18 mouse cellular contexts compared by ENCODE assay signal in the genomic region with DNA sequence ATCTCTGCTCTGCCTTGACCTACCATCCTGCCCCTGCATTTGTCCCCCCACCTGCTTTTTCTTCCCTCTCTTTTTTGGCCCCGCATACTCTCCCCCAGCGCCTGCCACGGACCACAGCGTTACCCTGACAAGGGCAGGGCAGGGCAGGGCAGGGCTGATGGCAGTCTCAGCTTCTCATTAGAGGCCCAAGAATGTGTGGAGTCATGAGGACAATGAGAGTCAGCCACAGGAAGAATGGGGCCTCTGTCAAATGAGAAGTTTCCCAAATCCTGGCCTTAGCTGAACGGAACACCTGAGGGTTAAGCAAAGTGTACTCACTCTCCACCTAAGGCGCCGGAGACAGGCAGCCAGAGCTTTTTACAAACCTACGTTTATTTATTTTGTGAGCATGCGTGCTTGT. TPM values are rescaled to one million over a fixed set of nuclear protein-coding genes. Genes with fewer than 3 reads are reported as not detected.
A peak's percentile ranks its signal among the peaks of the same experiment; 100 is the strongest.
DNase-seq lines count a peak whose midpoint lies in the region; ATAC-seq and TF ChIP-seq lines count a peak whose summit lies in the region.
"Had no signal": no experiment of that assay in that cellular context is flagged by ENCODE, and none has a peak within 500 bp of the region (broad histone marks: within the 10 kb centered on the region; RNA-seq: fewer than 3 reads in every experiment).

No protein-coding gene starts in this region.

- H3K4me2 ChIP-seq in heart, postnatal 0 days (ENCODE audit: low read depth, low read length), result no peak overlapping the region
- H3K4me2 ChIP-seq in forebrain, embryonic 14.5 days (ENCODE audit: low read length), result peak overlapping the region; percentile 59
- H3K4me2 ChIP-seq in midbrain, embryonic 13.5 days (replicated peaks), result peak overlapping the region; percentile 90
- H3K4me2 ChIP-seq: embryonic facial prominence, embryonic 12.5 days had no signal

- peaks cover 7% of the 10 kb centered on the region; the same call in 1 of the 2 replicates for H3K4me1 ChIP-seq in heart, postnatal 0 days (ENCODE audit: control insufficient read depth, insufficient read depth)
- peaks cover 20% of the 10 kb centered on the region for H3K4me1 ChIP-seq in ES-Bruce4 (ENCODE audit: control insufficient read depth, insufficient read depth, low read length)
- peaks cover 76% of the 10 kb centered on the region for H3K4me1 ChIP-seq in forebrain, embryonic 14.5 days (ENCODE audit: control insufficient read depth, insufficient read depth, low read length)
- H3K4me1 ChIP-seq in midbrain, embryonic 13.5 days (replicated peaks), result peaks cover 83% of the 10 kb centered on the region

- no peak for TF ChIP-seq POLR2A in ES-Bruce4 (IDR thresholded peaks at IDR 0.05; ENCODE audit: insufficient read depth, low read length)

- no peak for ATAC-seq in heart, postnatal 0 days (ENCODE audit: insufficient read depth, low read depth)
- no peak for ATAC-seq in forebrain, embryonic 14.5 days
- no peak for ATAC-seq in midbrain, embryonic 13.5 days

- intact Hi-C loops in heart, postnatal 14 days (cut with DNase I), result no loop called here
- intact Hi-C loops in left cerebral cortex, postnatal 36 days (cut with DNase I), result no loop called here

- no peak overlapping the region for H3K9ac ChIP-seq in heart, postnatal 0 days (replicated peaks; ENCODE audit: low read depth, low read length)
- peak overlapping the region; percentile 30 for H3K9ac ChIP-seq in ES-Bruce4 (ENCODE audit: low read depth, poor library complexity, severe bottlenecking)
- H3K9ac ChIP-seq in forebrain, embryonic 14.5 days (ENCODE audit: low read length), result no peak overlapping the region
- peak overlapping the region; percentile 60 for H3K9ac ChIP-seq in midbrain, embryonic 13.5 days (replicated peaks)
- H3K9ac ChIP-seq: embryonic facial prominence, embryonic 12.5 days had no signal

- DNase-seq in heart, postnatal 0 days (ENCODE audit: low spot score), result peak; percentile 1
- no peak for DNase-seq in heart, postnatal 14 days
- DNase-seq in forebrain, embryonic 14.5 days (ENCODE audit: low spot score), result no peak
- DNase-seq in left cerebral cortex, postnatal 36 days (ENCODE audit: low spot score in 2 of 2), result no peak
- DNase-seq in heart, adult 8-10 months (ENCODE audit: low spot score), result no peak
- DNase-seq in layer of hippocampus, adult 9-11 months, result no peak
- DNase-seq: heart, adult 11 months; heart, postnatal 10 days; kidney, adult 11 months; right cerebral cortex, postnatal 25 days; thymus, postnatal 25 days had no signal

- TF ChIP-seq CTCF in heart, postnatal 0 days (IDR thresholded peaks at IDR 0.05; ENCODE audit: low read depth), result no peak
- no peak for TF ChIP-seq CTCF in ES-Bruce4 (IDR thresholded peaks at IDR 0.05; ENCODE audit: low read depth, low read length)

- H3K9me3 ChIP-seq in heart, postnatal 0 days (replicated peaks; ENCODE audit: control insufficient read depth, low read length), result no peaks in the 10 kb centered on the region
- no peaks in the 10 kb centered on the region for H3K9me3 ChIP-seq in ES-Bruce4 (replicated peaks; ENCODE audit: control insufficient read depth, insufficient read depth, low read length, poor library complexity, severe bottlenecking)
- H3K9me3 ChIP-seq in forebrain, embryonic 14.5 days (replicated peaks; ENCODE audit: control insufficient read depth, low read length), result no peaks in the 10 kb centered on the region
- no peaks in the 10 kb centered on the region for H3K9me3 ChIP-seq in midbrain, embryonic 13.5 days
- H3K9me3 ChIP-seq: embryonic facial prominence, embryonic 12.5 days had no signal

- WGBS in heart, postnatal 0 days, result 78% methylated on average over 9 of the region's 9 CpGs
- WGBS in forebrain, embryonic 14.5 days, result 33% methylated on average over 9 of the region's 9 CpGs
- WGBS in midbrain, embryonic 13.5 days, result 40% methylated on average over 9 of the region's 9 CpGs

- no peaks in the 10 kb centered on the region for H3K36me3 ChIP-seq in heart, postnatal 0 days (replicated peaks; ENCODE audit: control insufficient read depth, insufficient read depth, low read length)
- no peaks in the 10 kb centered on the region for H3K36me3 ChIP-seq in ES-Bruce4 (ENCODE audit: control insufficient read depth, insufficient read depth, low read length, poor library complexity, severe bottlenecking)
- peaks cover 4% of the 10 kb centered on the region; the same call in 1 of the 2 replicates for H3K36me3 ChIP-seq in forebrain, embryonic 14.5 days (ENCODE audit: control insufficient read depth, insufficient read depth, low read length)
- no peaks in the 10 kb centered on the region for H3K36me3 ChIP-seq in midbrain, embryonic 13.5 days
- H3K36me3 ChIP-seq: embryonic facial prominence, embryonic 12.5 days had no signal

- no peak overlapping the region for H3K27ac ChIP-seq in heart, postnatal 0 days (ENCODE audit: low read depth)
- peak overlapping the region; percentile 88 for H3K27ac ChIP-seq in ES-Bruce4 (ENCODE audit: insufficient read depth, low read length)
- no peak overlapping the region for H3K27ac ChIP-seq in forebrain, embryonic 14.5 days (ENCODE audit: low read depth, low read length)
- peak overlapping the region; percentile 86 for H3K27ac ChIP-seq in midbrain, embryonic 13.5 days
- H3K27ac ChIP-seq: embryonic facial prominence, embryonic 12.5 days had no signal

- peaks cover 87% of the 10 kb centered on the region for H3K27me3 ChIP-seq in heart, postnatal 0 days (ENCODE audit: control insufficient read depth, insufficient read depth, low read length)
- H3K27me3 ChIP-seq in ES-Bruce4 (ENCODE audit: control insufficient read depth, insufficient read depth, low read length, poor library complexity, severe bottlenecking), result no peaks in the 10 kb centered on the region
- no peaks in the 10 kb centered on the region for H3K27me3 ChIP-seq in forebrain, embryonic 14.5 days (replicated peaks; ENCODE audit: control insufficient read depth, insufficient read depth, low read length)
- H3K27me3 ChIP-seq in midbrain, embryonic 13.5 days, result no peaks in the 10 kb centered on the region

- no peak overlapping the region for H3K4me3 ChIP-seq in heart, postnatal 0 days (ENCODE audit: low read depth, low read length)
- H3K4me3 ChIP-seq in ES-Bruce4 (ENCODE audit: low read depth, low read length), result no peak overlapping the region
- H3K4me3 ChIP-seq in forebrain, embryonic 14.5 days (ENCODE audit: low read depth, low read length), result no peak overlapping the region
- H3K4me3 ChIP-seq in midbrain, embryonic 13.5 days (replicated peaks), result 0 out of 2 replicates have a peak overlapping the region, but pooled peaks have one; percentile 13
- H3K4me3 ChIP-seq: embryonic facial prominence, embryonic 12.5 days had no signal

- no peak for TF ChIP-seq EP300 in heart, postnatal 0 days (IDR thresholded peaks at IDR 0.05; ENCODE audit: low read depth)
- TF ChIP-seq EP300 in ES-Bruce4 (IDR thresholded peaks at IDR 0.05; ENCODE audit: insufficient read depth, low read depth, low read length), result 0 out of 2 replicates have a peak, but pooled peaks have one; percentile 31

RNA-seq across cellular contexts. Expression of gene AC124108.1, which starts 3.8 kb away (rescaled TPM):
- total RNA-seq in heart, postnatal 0 days (2014; rRNA removed; ENCODE audit: low replicate concordance), result 0.39 TPM in 1 of 2 replicates, not detected in the other
- polyA plus RNA-seq in heart, postnatal 0 days (2015; fragmentation: Nextera tagmentation; extraction: Ambion mirVana), result not detected in 2 replicates
- not detected for total RNA-seq in heart, postnatal 14 days (2021)
- polyA plus RNA-seq in ES-Bruce4 (2011; ENCODE audit: insufficient read depth, insufficient read length, low read depth, missing spikeins), result 7.6 and 7.7 TPM in 2 replicates
- polyA plus RNA-seq in forebrain, embryonic 14.5 days (2014; fragmentation: Nextera tagmentation; extraction: Ambion mirVana), result 2.2 and 2.9 TPM in 2 replicates
- 5.6 and 6.1 TPM in 2 replicates for polyA plus RNA-seq in midbrain, embryonic 13.5 days (2015; fragmentation: Nextera tagmentation; extraction: Ambion mirVana)
- 1 to 10 TPM; 5.4 to 6.2 TPM for total RNA-seq in left cerebral cortex, postnatal 36 days (2021)
- under 1 TPM in 1 of 4 experiments, not detected in 3; 0.09 TPM for total RNA-seq in heart, adult 8-10 months (2022)
- total RNA-seq: heart, postnatal 10 days; monocyte, adult 5-6 weeks had no signal
- polyA plus RNA-seq: large intestine, adult 2 months; liver, embryonic 16.5 days had no signal

RNA-seq across cellular contexts. Expression of gene Lemd1, which starts 3.9 kb away (rescaled TPM):
- not detected in 2 replicates for total RNA-seq in heart, postnatal 0 days (2014; rRNA removed; ENCODE audit: low replicate concordance)
- not detected in 2 replicates for polyA plus RNA-seq in heart, postnatal 0 days (2015; fragmentation: Nextera tagmentation; extraction: Ambion mirVana)
- total RNA-seq in heart, postnatal 14 days (2021), result not detected
- 16.8 and 20.0 TPM in 2 replicates for polyA plus RNA-seq in ES-Bruce4 (2011; ENCODE audit: insufficient read depth, insufficient read length, low read depth, missing spikeins)
- polyA plus RNA-seq in forebrain, embryonic 14.5 days (2014; fragmentation: Nextera tagmentation; extraction: Ambion mirVana), result 15.5 and 18.7 TPM in 2 replicates
- polyA plus RNA-seq in midbrain, embryonic 13.5 days (2015; fragmentation: Nextera tagmentation; extraction: Ambion mirVana), result 19.5 and 22.5 TPM in 2 replicates
- 1 to 10 TPM; 6.3 to 6.4 TPM for total RNA-seq in left cerebral cortex, postnatal 36 days (2021)
- total RNA-seq in heart, adult 8-10 months (2022), result not detected
- total RNA-seq: heart, postnatal 10 days; monocyte, adult 5-6 weeks had no signal
- polyA plus RNA-seq: liver, embryonic 16.5 days had no signal

RNA-seq across cellular contexts. Expression of gene Gm10188, which starts 34.5 kb away (rescaled TPM):
- total RNA-seq in heart, postnatal 0 days (2014; rRNA removed; ENCODE audit: low replicate concordance), result not detected in 2 replicates
- not detected in 2 replicates for polyA plus RNA-seq in heart, postnatal 0 days (2015; fragmentation: Nextera tagmentation; extraction: Ambion mirVana)
- not detected for total RNA-seq in heart, postnatal 14 days (2021)
- not detected in 2 replicates for polyA plus RNA-seq in ES-Bruce4 (2011; ENCODE audit: insufficient read depth, insufficient read length, low read depth, missing spikeins)
- polyA plus RNA-seq in forebrain, embryonic 14.5 days (2014; fragmentation: Nextera tagmentation; extraction: Ambion mirVana), result not detected in 2 replicates
- polyA plus RNA-seq in midbrain, embryonic 13.5 days (2015; fragmentation: Nextera tagmentation; extraction: Ambion mirVana), result 0.58 and 1.1 TPM in 2 replicates
- total RNA-seq in left cerebral cortex, postnatal 36 days (2021), result not detected
- total RNA-seq in heart, adult 8-10 months (2022), result not detected
- total RNA-seq: heart, postnatal 10 days; left cerebral cortex, postnatal 25 days; monocyte, adult 5-6 weeks had no signal
- polyA plus RNA-seq: embryonic facial prominence, embryonic 12.5 days; large intestine, adult 2 months; liver, embryonic 16.5 days had no signal

RNA-seq across cellular contexts. Expression of gene Cdk18, which starts 55.6 kb away (rescaled TPM):
- total RNA-seq in heart, postnatal 0 days (2014; rRNA removed; ENCODE audit: low replicate concordance), result 4.0 and 6.2 TPM in 2 replicates
- 1.9 and 2.0 TPM in 2 replicates for polyA plus RNA-seq in heart, postnatal 0 days (2015; fragmentation: Nextera tagmentation; extraction: Ambion mirVana)
- total RNA-seq in heart, postnatal 14 days (2021), result 10 to 100 TPM in 1 of 2 experiments, 1 to 10 TPM in 1; 9.9 to 12.5 TPM
- 24.6 and 32.8 TPM in 2 replicates for polyA plus RNA-seq in ES-Bruce4 (2011; ENCODE audit: insufficient read depth, insufficient read length, low read depth, missing spikeins)
- polyA plus RNA-seq in forebrain, embryonic 14.5 days (2014; fragmentation: Nextera tagmentation; extraction: Ambion mirVana), result 0.31 and 0.69 TPM in 2 replicates
- 0.32 and 0.41 TPM in 2 replicates for polyA plus RNA-seq in midbrain, embryonic 13.5 days (2015; fragmentation: Nextera tagmentation; extraction: Ambion mirVana)
- total RNA-seq in left cerebral cortex, postnatal 36 days (2021), result 10 to 100 TPM; 29.6 to 31.5 TPM
- 10 to 100 TPM; 16.9 to 21.5 (median 18.3) TPM for total RNA-seq in heart, adult 8-10 months (2022)
- total RNA-seq: monocyte, adult 5-6 weeks had no signal

Comparison
In these comparisons a context has a peak if more than half of its experiments do, and no peak if none do; other contexts are left out.
1. H3K27ac ChIP-seq: peak in ES-Bruce4 (single experiment) and midbrain, embryonic 13.5 days (single experiment); none in heart, postnatal 0 days (single experiment) and forebrain, embryonic 14.5 days (single experiment).
2. H3K9ac ChIP-seq: peak in ES-Bruce4 (single experiment) and midbrain, embryonic 13.5 days (single experiment); none in heart, postnatal 0 days (single experiment) and forebrain, embryonic 14.5 days (single experiment).